Mouse (Mus musculus) liver, embryonic 14.5 days (tissue): Measurements from ENCODE around the gene Nfe2l1. TPM values are rescaled to one million over a fixed set of nuclear protein-coding genes. Genes with fewer than 3 reads are reported as not detected.

Experiments used
- ATAC-seq: fragments of 200-750 bp; cut with Nextera tagmentation; 2 replicates; pipeline ENCODE4 v1.8.0; 2017; ENCODE audit warnings: moderate number of reproducible peaks, mild to moderate bottlenecking, moderate library complexity; ENCODE audit not compliant: insufficient read depth
- DNase-seq, 3 experiments: peaks; one replicate each; pipeline ENCODE4 v3.0.0-alpha.2; 2012 to 2013; ENCODE audit warnings: low read depth in 3 of 3, low spot score in 3 of 3
- H3K27ac ChIP-seq: fragments of 300-500 bp; sonication (generic); 2 replicates; pipeline ENCODE4 v1.5.1; 2014; ENCODE audit warnings: moderate library complexity, mild to moderate bottlenecking, control low read depth, inconsistent platforms
- H3K27me3 ChIP-seq: fragments of 300-500 bp; sonication (generic); 2 replicates; pipeline ENCODE4 v1.6.1; 2014; ENCODE audit warnings: mild to moderate bottlenecking, low read length, moderate library complexity; ENCODE audit not compliant: control insufficient read depth, insufficient read depth
- H3K36me3 ChIP-seq: fragments of 300-500 bp; sonication (generic); replicated peaks from 2 replicates; pipeline ENCODE4 v1.6.1; 2014; ENCODE audit warnings: low read depth; ENCODE audit not compliant: control insufficient read depth, insufficient read depth
- H3K4me1 ChIP-seq, 2 experiments: fragments of 200-500 bp in 1 of 2; fragments of 300-500 bp in 1 of 2; sonication (generic) in 1 of 2; replicated peaks; 2 replicates each; pipeline ENCODE4 v1.6.1; 2012 to 2014; ENCODE audit warnings: antibody characterized with exemption in 1 of 2, inconsistent platforms in 1 of 2, low read length in 1 of 2; ENCODE audit not compliant: control insufficient read depth in 2 of 2, insufficient read depth in 2 of 2
- H3K4me2 ChIP-seq: fragments of 300-500 bp; sonication (generic); 2 replicates; pipeline ENCODE4 v1.6.1; 2014; ENCODE audit warnings: low read depth, mild to moderate bottlenecking, control low read depth, moderate library complexity
- H3K4me3 ChIP-seq, 2 experiments: fragments of 200-500 bp in 1 of 2; fragments of 300-500 bp in 1 of 2; sonication (generic) in 1 of 2; 2 replicates each; pipeline ENCODE4 v1.5.1; 2012 to 2014; ENCODE audit warnings: low read depth in 2 of 2, low read length in 2 of 2, mild to moderate bottlenecking in 2 of 2, control low read depth in 1 of 2, inconsistent platforms in 1 of 2, moderate library complexity in 1 of 2; ENCODE audit not compliant: insufficient read depth in 1 of 2
- H3K9ac ChIP-seq: fragments of 300-500 bp; sonication (generic); replicated peaks from 2 replicates; pipeline ENCODE4 v1.6.1; 2014; ENCODE audit warnings: mild to moderate bottlenecking, control low read depth, moderate library complexity
- H3K9me3 ChIP-seq: fragments of 300-500 bp; sonication (generic); 2 replicates; pipeline ENCODE4 v1.6.1; 2016; ENCODE audit warnings: low read length, mixed read lengths; ENCODE audit not compliant: control insufficient read depth
- CTCF ChIP-seq: IDR thresholded peaks from 2 replicates; pipeline ENCODE4 v1.5.1; 2016; ENCODE audit warnings: antibody characterized with exemption, low read depth, control low read depth
- EP300 ChIP-seq: IDR thresholded peaks from 2 replicates; pipeline ENCODE4 v1.6.1; 2016; ENCODE audit warnings: antibody characterized with exemption, low read depth
- WGBS: fragments of 180-500 bp; shearing (Covaris S2); extraction: QIAGEN DNeasy Blood & Tissue Kit; methylation state at CpG from one replicate; pipeline ENCODE4 v1.1.7; 2014; ENCODE audit not compliant: insufficient replicate concordance; 5-methylcytosine and 5-hydroxymethylcytosine counted together
- polyA plus RNA-seq, 2 experiments: library from polyadenylated mRNA; depleted of rRNA in 1 of 2; stranded (reverse) in 1 of 2; unstranded in 1 of 2; fragments of >200 nt; fragmentation: Nextera tagmentation in 1 of 2; extraction: Ambion mirVana in 1 of 2; gene quantifications; 2 replicates each; pipeline versions ENCODE4 v1.2.1 to v1.2.3; 2012 to 2014

Nfe2l1 gene
- polyA plus RNA-seq, 2 experiments = 9.6 to 15.2 TPM

DNA sequence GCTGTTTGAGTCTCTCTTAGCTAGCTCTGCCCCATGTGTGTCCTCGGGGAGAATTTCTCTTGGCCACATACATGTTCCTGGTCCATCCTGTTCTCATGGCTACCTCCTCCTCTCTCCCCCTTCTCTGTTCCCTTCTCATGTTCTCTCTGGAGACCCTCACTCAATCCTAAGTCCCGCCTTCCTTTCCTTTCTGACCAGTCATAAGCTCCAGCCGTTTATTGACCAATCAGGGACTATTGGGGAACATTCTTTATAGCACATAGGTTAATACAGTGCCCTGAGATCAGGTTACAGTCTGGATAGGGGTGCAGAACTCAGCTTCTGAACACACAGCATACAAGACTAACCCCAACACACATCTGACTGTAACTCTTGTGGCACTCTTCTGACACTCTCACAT lies 17.5 kb upstream of the Nfe2l1 start:
- Histone ChIP-seq H3K9me3 (no peaks in the 10 kb centered on the region), H3K9ac (no peak overlapping the region), H3K4me1 (no peaks in the 10 kb centered on the region; a peak in 1 of 4 replicates), H3K36me3 (no peaks in the 10 kb centered on the region), H3K4me3 (no peak overlapping the region), H3K4me2 (no peak overlapping the region), H3K27me3 (peaks cover 16% of the 10 kb centered on the region), H3K27ac (no peak overlapping the region)
- TF ChIP-seq CTCF (no peak), EP300 (no peak)
- DNase-seq (no peak), ATAC-seq (no peak)
- WGBS = 44% methylated on average over 3 of the region's 3 CpGs

- H3K9ac ChIP-seq = no peak overlapping the region
- TF ChIP-seq CTCF = no peak
- H3K27me3 ChIP-seq = no peaks in the 10 kb centered on the region
- no peaks in the 10 kb centered on the region for H3K4me1 ChIP-seq
- H3K4me2 ChIP-seq = no peak overlapping the region
- H3K36me3 ChIP-seq = no peaks in the 10 kb centered on the region
- DNase-seq = no peak
- H3K27ac ChIP-seq = no peak overlapping the region
- no peak for ATAC-seq
- 38% methylated on average over 3 of the region's 3 CpGs for WGBS
- H3K4me3 ChIP-seq = no peak overlapping the region
- no peaks in the 10 kb centered on the region for H3K9me3 ChIP-seq
Measured at GRCm38 (mm10) chr11:96843627-96844026, 13.9 kb upstream of the Nfe2l1 start.

GRCm38 (mm10) chr11:96840290-96840689 lies 10.5 kb upstream of the Nfe2l1 start:
- no peaks in the 10 kb centered on the region for H3K4me1 ChIP-seq
- no peaks in the 10 kb centered on the region for H3K36me3 ChIP-seq
- 52% methylated on average over 8 of the region's 8 CpGs for WGBS
- H3K4me2 ChIP-seq = no peak overlapping the region
- no peak for TF ChIP-seq EP300
- no peak for TF ChIP-seq CTCF
- no peaks in the 10 kb centered on the region for H3K9me3 ChIP-seq
- H3K9ac ChIP-seq = no peak overlapping the region
- DNase-seq (no peak), ATAC-seq (no peak)
- no peak overlapping the region for H3K4me3 ChIP-seq
- H3K27me3 ChIP-seq = no peaks in the 10 kb centered on the region
- H3K27ac ChIP-seq = no peak overlapping the region

- H3K36me3 ChIP-seq = no peaks in the 10 kb centered on the region
- 54% methylated on average over 3 of the region's 3 CpGs for WGBS
- DNase-seq (no peak), ATAC-seq (no peak)
- no peaks in the 10 kb centered on the region for H3K4me1 ChIP-seq
- no peak overlapping the region for H3K4me2 ChIP-seq
- H3K9ac ChIP-seq = no peak overlapping the region
- H3K4me3 ChIP-seq = no peak overlapping the region
- H3K27ac ChIP-seq = no peak overlapping the region
- TF ChIP-seq CTCF (no peak), EP300 (no peak)
- no peaks in the 10 kb centered on the region for H3K9me3 ChIP-seq
- H3K27me3 ChIP-seq = no peaks in the 10 kb centered on the region
Measured at GRCm38 (mm10) chr11:96839877-96840276, 10.1 kb upstream of the Nfe2l1 start.

- Histone ChIP-seq H3K36me3 (no peaks in the 10 kb centered on the region), H3K4me1 (no peaks in the 10 kb centered on the region), H3K4me3 (no peak overlapping the region), H3K27me3 (no peaks in the 10 kb centered on the region), H3K9me3 (no peaks in the 10 kb centered on the region), H3K9ac (no peak overlapping the region), H3K4me2 (no peak overlapping the region), H3K27ac (no peak overlapping the region)
- no peak for TF ChIP-seq CTCF
- ATAC-seq (no peak), DNase-seq (no peak)
- WGBS = 54% methylated on average over 7 of the region's 7 CpGs
Measured at GRCm38 (mm10) chr11:96839428-96839827, 9.7 kb upstream of the Nfe2l1 start.

DNA sequence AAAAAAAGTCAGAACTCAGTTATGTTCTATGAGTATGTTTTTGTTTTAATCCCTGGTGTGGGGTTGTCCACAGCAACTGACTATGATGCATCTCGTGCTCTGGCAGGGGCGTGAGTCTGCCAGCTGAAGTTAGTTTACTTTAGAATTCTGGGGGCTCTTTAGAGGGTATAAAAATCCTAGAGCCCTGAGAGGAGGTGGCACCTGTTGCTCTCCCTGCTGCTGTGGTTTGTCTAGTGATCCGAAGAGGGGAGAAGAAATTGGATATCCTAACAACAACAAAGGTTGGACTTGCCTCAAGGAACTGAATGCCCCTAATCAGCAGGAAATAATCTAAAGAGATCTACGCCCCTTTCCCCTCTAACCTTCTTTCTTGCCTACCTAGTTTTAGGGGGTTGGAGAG lies 8.6 kb upstream of the Nfe2l1 start:
- Histone ChIP-seq H3K36me3 (no peaks in the 10 kb centered on the region), H3K4me3 (no peak overlapping the region), H3K9ac (no peak overlapping the region), H3K27ac (no peak overlapping the region), H3K9me3 (no peaks in the 10 kb centered on the region), H3K27me3 (no peaks in the 10 kb centered on the region), H3K4me1 (no peaks in the 10 kb centered on the region), H3K4me2 (no peak overlapping the region)
- DNase-seq = no peak
- WGBS = 50% methylated on average over 4 of the region's 4 CpGs
- ATAC-seq = no peak
- TF ChIP-seq CTCF (no peak), EP300 (no peak)
